Mouse (Mus musculus) heart, embryonic 13.5 days (tissue): Measurements from ENCODE around the gene Tmc3. TPM values are rescaled to one million over a fixed set of nuclear protein-coding genes. Genes with fewer than 3 reads are reported as not detected.

Source experiments
- ATAC-seq: fragments of 200-750 bp; cut with Nextera tagmentation; 2 replicates; pipeline ENCODE4 v1.8.0; 2017; ENCODE audit warnings: moderate TSS enrichment; ENCODE audit not compliant: insufficient number of reproducible peaks, low FRiP score, low TSS enrichment; ENCODE audit errors: extremely low read depth
- H3K27ac ChIP-seq: fragments of 300-500 bp; sonication (generic); replicated peaks from 2 replicates; pipeline ENCODE4 v1.5.1; 2015; ENCODE audit warnings: moderate library complexity, mild to moderate bottlenecking, inconsistent platforms
- H3K27me3 ChIP-seq: fragments of 300-500 bp; sonication (generic); replicated peaks from 2 replicates; pipeline ENCODE4 v1.6.1; 2015; ENCODE audit warnings: mild to moderate bottlenecking, inconsistent platforms
- H3K36me3 ChIP-seq: fragments of 300-500 bp; sonication (generic); 2 replicates; pipeline ENCODE4 v1.6.1; 2015; ENCODE audit warnings: mild to moderate bottlenecking, inconsistent platforms
- H3K4me1 ChIP-seq: fragments of 300-500 bp; sonication (generic); 2 replicates; pipeline ENCODE4 v1.6.1; 2015; ENCODE audit warnings: inconsistent platforms
- H3K4me2 ChIP-seq: fragments of 300-500 bp; sonication (generic); 2 replicates; pipeline ENCODE4 v1.6.1; 2015; ENCODE audit warnings: inconsistent platforms, mild to moderate bottlenecking, moderate library complexity
- H3K4me3 ChIP-seq: fragments of 300-500 bp; sonication (generic); 2 replicates; pipeline ENCODE4 v1.5.1; 2015; ENCODE audit warnings: moderate library complexity, mild to moderate bottlenecking, inconsistent platforms
- H3K9ac ChIP-seq: fragments of 300-500 bp; sonication (generic); 2 replicates; pipeline ENCODE4 v1.6.1; 2015; ENCODE audit warnings: inconsistent platforms, mild to moderate bottlenecking, moderate library complexity
- H3K9me3 ChIP-seq: fragments of 300-500 bp; sonication (generic); 2 replicates; pipeline ENCODE4 v1.6.1; 2016; ENCODE audit warnings: inconsistent platforms
- WGBS: fragments of 180-500 bp; shearing (Covaris S2); methylation state at CpG from one replicate; pipeline ENCODE4 v1.1.7; 2015; ENCODE audit warnings: mixed read lengths; 5-methylcytosine and 5-hydroxymethylcytosine counted together
- polyA plus RNA-seq: library from polyadenylated mRNA; unstranded; fragments of >200 nt; fragmentation: Nextera tagmentation; extraction: Ambion mirVana; gene quantifications from 2 replicates; pipeline ENCODE4 v1.2.1, GENCODE M21; 2015

Tmc3 gene
- polyA plus RNA-seq = 0.27 and 0.53 TPM in 2 replicates

GRCm38 (mm10) chr7:83584639-83585471 lies at the start of gene Tmc3:
Gene Tmc3, plus strand, starts transcription at chr7:83584927.
- Histone ChIP-seq H3K4me1 (peaks cover 16% of the 10 kb centered on the region), H3K4me2 (peak within 1 kb of the TSS; percentile 22), H3K9me3 (no peaks in the 10 kb centered on the region), H3K4me3 (no peak within 1 kb of the TSS), H3K27me3 (no peaks in the 10 kb centered on the region), H3K9ac (no peak within 1 kb of the TSS), H3K27ac (peak within 1 kb of the TSS; percentile 36; the same call in 1 of the 2 replicates), H3K36me3 (no peaks in the 10 kb centered on the region)
- ATAC-seq = no peak
- 23% methylated on average over 11 of the region's 11 CpGs for WGBS

DNA sequence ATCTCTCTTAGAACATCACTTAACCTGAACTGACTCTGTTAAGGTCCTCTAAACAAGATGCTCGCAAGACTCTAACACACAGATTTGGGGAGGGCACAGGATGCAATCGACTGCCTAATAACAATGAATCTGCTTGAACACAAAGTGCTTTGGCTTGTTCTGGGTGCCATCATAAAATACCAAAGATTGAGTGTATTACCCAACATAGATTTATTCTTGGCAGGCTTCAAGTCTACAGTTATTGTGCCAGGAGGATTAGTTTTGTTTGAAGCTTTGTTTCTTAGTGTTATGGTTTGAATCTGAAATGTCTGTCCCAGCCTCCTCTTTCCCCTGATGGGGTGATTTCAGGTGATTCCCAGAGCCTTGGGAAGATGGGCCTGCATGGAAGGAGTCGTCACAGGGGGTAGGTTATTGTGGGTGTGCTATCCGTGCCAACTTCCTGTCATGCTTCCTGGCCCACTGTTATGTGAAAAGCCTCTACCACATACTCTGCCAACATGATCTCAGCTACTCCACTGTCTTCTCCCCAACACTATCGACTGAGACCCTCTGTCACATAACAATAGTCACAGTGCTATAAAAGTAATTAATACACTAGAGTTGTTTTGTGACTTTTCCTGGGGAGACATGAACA lies 43.1 kb upstream of the Tmc3 start:
- no peak overlapping the region for H3K27ac ChIP-seq
- no peaks in the 10 kb centered on the region for H3K27me3 ChIP-seq
- no peak overlapping the region for H3K9ac ChIP-seq
- 62% methylated on average over 5 of the region's 5 CpGs for WGBS
- no peak for ATAC-seq
- H3K9me3 ChIP-seq = no peaks in the 10 kb centered on the region
- no peaks in the 10 kb centered on the region for H3K4me1 ChIP-seq
- H3K36me3 ChIP-seq = no peaks in the 10 kb centered on the region
- H3K4me2 ChIP-seq = no peak overlapping the region
- H3K4me3 ChIP-seq = no peak overlapping the region

DNA sequence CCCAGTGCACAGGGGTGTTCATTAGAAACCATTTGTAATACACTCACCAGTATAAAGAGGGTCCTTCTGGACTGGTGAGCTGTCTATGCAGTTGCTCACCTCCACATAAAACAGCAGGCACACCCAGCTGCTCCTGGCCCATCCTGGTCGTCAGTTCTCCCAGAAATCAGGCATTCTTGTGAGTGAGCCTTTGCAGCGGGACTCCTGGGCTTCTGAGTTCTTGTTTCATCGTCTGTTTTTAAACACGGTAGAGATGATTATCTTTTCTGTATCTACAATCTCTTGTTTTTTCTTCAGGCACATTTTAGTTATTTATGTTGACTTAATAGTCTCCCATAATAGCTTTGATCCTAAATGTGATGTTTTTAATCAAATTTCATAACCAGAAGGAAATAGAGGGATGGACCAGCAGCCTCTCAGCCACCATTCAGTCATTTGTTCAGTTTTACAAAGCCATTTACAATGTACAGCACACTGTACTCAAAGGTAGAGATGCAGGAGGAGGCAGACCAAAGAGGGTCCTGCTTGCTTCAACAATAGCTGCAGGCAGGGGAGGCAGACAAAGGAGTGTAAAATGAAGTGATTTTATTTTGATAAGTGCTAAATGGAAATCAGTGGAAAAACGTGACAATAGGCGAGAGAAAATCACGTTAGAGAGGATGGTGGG lies 35.9 kb upstream of the Tmc3 start:
- WGBS = 46% methylated on average over 7 of the region's 7 CpGs
- Histone ChIP-seq H3K36me3 (no peaks in the 10 kb centered on the region), H3K27ac (no peak overlapping the region), H3K4me2 (no peak overlapping the region), H3K4me3 (no peak overlapping the region), H3K9ac (no peak overlapping the region), H3K27me3 (peaks cover 24% of the 10 kb centered on the region), H3K4me1 (peaks cover 9% of the 10 kb centered on the region), H3K9me3 (no peaks in the 10 kb centered on the region)
- no peak for ATAC-seq

DNA sequence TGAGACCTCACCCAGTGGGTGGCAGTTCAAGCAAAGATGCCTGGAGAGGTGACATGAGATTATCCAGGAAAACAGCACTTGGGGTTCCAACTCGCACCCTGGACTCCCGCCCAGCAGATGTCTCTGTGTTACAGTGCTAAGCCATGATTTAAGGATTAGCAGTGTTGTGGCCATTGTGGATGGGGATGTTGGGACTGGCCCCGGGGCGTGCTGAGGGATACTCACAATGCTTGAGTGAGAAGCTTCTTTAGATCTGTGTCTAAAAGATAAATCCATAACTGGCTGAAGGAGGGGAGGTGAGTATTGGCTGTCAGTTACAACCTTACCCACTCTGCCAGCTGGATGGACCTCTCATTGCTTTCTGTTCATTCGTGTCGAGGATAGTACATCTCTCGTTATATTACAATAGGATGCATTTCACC lies 35.4 kb upstream of the Tmc3 start:
- H3K9me3 ChIP-seq = no peaks in the 10 kb centered on the region
- H3K9ac ChIP-seq = no peak overlapping the region
- ATAC-seq = no peak
- no peaks in the 10 kb centered on the region for H3K36me3 ChIP-seq
- no peak overlapping the region for H3K27ac ChIP-seq
- H3K4me2 ChIP-seq = peak overlapping the region; percentile 62
- H3K27me3 ChIP-seq = peaks cover 24% of the 10 kb centered on the region
- 44% methylated on average over 7 of the region's 7 CpGs for WGBS
- peaks cover 9% of the 10 kb centered on the region for H3K4me1 ChIP-seq
- no peak overlapping the region; the same call in 1 of the 2 replicates for H3K4me3 ChIP-seq

GRCm38 (mm10) chr7:83549951-83550407 lies 34.7 kb upstream of the Tmc3 start:
- Histone ChIP-seq H3K4me2 (peak overlapping the region; percentile 62), H3K4me3 (peak overlapping the region; percentile 26; the same call in 1 of the 2 replicates), H3K36me3 (no peaks in the 10 kb centered on the region), H3K27me3 (peaks cover 24% of the 10 kb centered on the region), H3K27ac (no peak overlapping the region), H3K9ac (0 out of 2 replicates have a peak overlapping the region, but pooled peaks have one; percentile 42), H3K9me3 (no peaks in the 10 kb centered on the region), H3K4me1 (peaks cover 9% of the 10 kb centered on the region)
- 33% methylated on average over 5 of the region's 5 CpGs for WGBS
- ATAC-seq = no peak

DNA sequence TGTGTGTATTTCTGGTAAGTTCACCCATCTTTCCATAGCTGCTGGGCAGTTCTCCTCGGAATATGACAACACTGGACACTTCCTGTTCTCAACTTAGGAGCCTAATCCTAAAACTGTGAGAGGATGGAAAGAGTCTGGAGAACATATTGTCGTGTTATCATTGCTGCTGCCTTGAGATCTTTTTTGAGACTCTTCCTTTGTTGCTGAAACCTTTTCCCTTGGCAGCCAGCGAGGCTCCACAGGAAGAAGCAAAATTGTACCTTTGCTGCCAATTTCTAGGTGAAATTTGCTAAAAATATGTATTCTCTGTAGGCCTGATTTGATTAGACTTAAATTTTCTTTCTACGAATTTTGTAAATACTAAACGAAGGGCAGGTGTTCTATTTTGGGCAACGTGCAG lies 30.2 kb upstream of the Tmc3 start:
- 60% methylated on average over 6 of the region's 6 CpGs for WGBS
- Histone ChIP-seq H3K27me3 (peaks cover 5% of the 10 kb centered on the region; the same call in 1 of the 2 replicates), H3K9ac (no peak overlapping the region), H3K4me1 (peaks cover 9% of the 10 kb centered on the region), H3K4me3 (no peak overlapping the region), H3K4me2 (no peak overlapping the region), H3K9me3 (no peaks in the 10 kb centered on the region), H3K36me3 (no peaks in the 10 kb centered on the region), H3K27ac (no peak overlapping the region)
- ATAC-seq = no peak

DNA sequence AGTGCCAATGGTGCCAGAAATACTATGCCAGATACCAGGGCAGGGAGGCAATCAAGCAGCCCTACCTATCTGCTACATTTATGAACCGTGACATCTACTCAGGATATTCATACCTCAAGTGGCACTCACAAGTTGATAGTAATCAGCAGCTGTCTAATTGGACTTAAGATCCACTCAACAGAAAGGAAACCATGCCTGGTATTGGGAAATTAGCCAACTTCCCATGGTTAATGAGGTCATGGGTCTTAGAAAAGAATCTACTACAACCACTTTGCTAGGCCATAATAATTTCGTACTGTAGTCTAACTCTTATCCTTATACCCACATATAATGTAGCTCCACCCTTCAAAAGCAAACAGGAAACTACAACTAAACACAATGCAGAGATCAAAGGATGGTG lies 28.2 kb upstream of the Tmc3 start:
- Histone ChIP-seq H3K27ac (no peak overlapping the region), H3K9me3 (no peaks in the 10 kb centered on the region), H3K4me1 (0 out of 2 replicates have a peak, but pooled peaks cover 3% of the 10 kb centered on the region), H3K27me3 (0 out of 2 replicates have a peak, but pooled peaks cover 2% of the 10 kb centered on the region), H3K36me3 (no peaks in the 10 kb centered on the region), H3K9ac (no peak overlapping the region), H3K4me2 (no peak overlapping the region), H3K4me3 (no peak overlapping the region)
- 48% methylated on average over 2 of the region's 2 CpGs for WGBS
- ATAC-seq = no peak

DNA sequence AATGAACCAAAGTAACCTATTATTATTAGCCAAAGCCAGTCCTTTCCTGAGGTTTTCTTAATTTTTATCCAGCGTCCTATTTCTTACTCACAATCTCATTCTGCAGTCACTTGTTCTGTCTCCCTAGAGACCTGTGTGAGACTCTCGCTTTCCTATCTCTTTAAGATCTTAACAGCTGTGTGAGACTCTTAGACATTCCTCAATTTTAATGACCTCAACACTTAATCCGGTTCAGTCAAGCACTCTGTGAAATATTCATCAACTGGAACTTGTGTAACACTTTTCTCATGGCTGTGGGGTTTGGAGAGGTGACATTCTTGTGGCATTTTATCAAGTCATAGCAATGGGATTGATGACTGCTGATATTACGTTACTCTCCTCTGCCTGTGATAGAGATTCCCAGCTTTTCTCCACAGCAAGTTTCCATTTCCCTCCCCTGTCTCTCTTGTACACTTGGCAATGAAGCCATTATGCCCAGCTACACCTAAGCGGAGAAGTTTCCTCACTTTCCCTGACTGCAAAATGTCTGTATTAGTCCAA lies 25.9 kb upstream of the Tmc3 start:
- H3K9ac ChIP-seq = no peak overlapping the region
- H3K4me2 ChIP-seq = no peak overlapping the region
- no peak overlapping the region for H3K4me3 ChIP-seq
- H3K4me1 ChIP-seq = 0 out of 2 replicates have a peak, but pooled peaks cover 3% of the 10 kb centered on the region
- H3K27me3 ChIP-seq = no peaks in the 10 kb centered on the region
- no peak overlapping the region for H3K27ac ChIP-seq
- H3K36me3 ChIP-seq = no peaks in the 10 kb centered on the region
- no peak for ATAC-seq
- WGBS = 63% methylated on average over 5 of the region's 5 CpGs
- H3K9me3 ChIP-seq = no peaks in the 10 kb centered on the region

DNA sequence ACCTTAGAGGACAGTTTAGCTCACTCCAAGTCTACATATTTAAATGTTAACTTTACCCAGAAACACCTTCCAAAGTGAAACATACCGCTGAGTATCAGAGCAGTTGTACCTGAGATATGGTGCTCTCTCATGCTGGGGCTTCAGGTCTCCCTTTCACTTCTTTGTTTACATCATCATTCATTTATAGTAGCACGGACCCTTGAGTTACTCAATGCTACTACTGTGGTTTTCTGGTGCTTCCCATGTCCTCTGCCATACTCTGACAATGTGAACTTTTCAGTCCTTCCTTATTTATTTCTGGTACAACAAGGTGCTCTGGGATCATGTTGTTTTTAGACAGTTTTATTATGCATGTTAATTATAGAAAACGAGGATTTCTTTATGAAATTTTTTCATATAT lies 25.2 kb upstream of the Tmc3 start:
- Histone ChIP-seq H3K4me2 (no peak overlapping the region), H3K36me3 (no peaks in the 10 kb centered on the region), H3K9ac (no peak overlapping the region), H3K4me1 (0 out of 2 replicates have a peak, but pooled peaks cover 3% of the 10 kb centered on the region), H3K9me3 (no peaks in the 10 kb centered on the region), H3K27ac (no peak overlapping the region), H3K27me3 (no peaks in the 10 kb centered on the region), H3K4me3 (no peak overlapping the region)
- ATAC-seq = no peak
- 73% methylated on average over 3 of the region's 3 CpGs for WGBS

DNA sequence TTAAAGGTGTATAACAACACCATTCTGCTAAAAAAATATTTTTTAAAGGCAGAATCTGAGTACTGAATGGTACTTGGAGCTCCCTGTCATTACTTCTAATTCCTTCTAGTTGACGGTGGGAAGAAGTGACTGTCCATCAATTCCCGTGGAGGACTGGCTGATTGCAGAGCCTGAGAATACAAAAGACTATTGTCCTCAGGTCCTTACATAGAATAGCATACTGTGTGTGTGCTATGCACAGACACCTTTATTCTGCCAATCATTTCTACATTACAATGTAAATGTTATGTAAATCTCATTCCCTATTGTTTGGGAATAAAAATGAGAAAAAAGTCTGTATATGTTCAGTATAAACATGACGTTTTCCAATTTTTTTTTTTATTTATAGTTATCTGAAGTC lies 22.9 kb upstream of the Tmc3 start:
- Histone ChIP-seq H3K4me1 (0 out of 2 replicates have a peak, but pooled peaks cover 2% of the 10 kb centered on the region), H3K27me3 (no peaks in the 10 kb centered on the region), H3K4me2 (no peak overlapping the region), H3K9ac (no peak overlapping the region), H3K9me3 (no peaks in the 10 kb centered on the region), H3K27ac (no peak overlapping the region), H3K4me3 (no peak overlapping the region), H3K36me3 (no peaks in the 10 kb centered on the region)
- ATAC-seq = no peak
- WGBS = 58% methylated on average over 3 of the region's 3 CpGs
